Mouse (Mus musculus) urinary bladder, postnatal 10 days (tissue): ENCODE measurements around the gene Smg6.

Experiments used
- DNase-seq: peaks from one replicate; pipeline ENCODE4 v3.0.0; 2022; ENCODE audit warnings: low spot score

The Smg6 gene

GRCm38 (mm10) chr11:75148332-75149035, 222.9 kb downstream of the Smg6 start:
- no peak for DNase-seq

GRCm38 (mm10) chr11:75150346-75150745, 224.7 kb downstream of the Smg6 start:
- no peak for DNase-seq

DNA sequence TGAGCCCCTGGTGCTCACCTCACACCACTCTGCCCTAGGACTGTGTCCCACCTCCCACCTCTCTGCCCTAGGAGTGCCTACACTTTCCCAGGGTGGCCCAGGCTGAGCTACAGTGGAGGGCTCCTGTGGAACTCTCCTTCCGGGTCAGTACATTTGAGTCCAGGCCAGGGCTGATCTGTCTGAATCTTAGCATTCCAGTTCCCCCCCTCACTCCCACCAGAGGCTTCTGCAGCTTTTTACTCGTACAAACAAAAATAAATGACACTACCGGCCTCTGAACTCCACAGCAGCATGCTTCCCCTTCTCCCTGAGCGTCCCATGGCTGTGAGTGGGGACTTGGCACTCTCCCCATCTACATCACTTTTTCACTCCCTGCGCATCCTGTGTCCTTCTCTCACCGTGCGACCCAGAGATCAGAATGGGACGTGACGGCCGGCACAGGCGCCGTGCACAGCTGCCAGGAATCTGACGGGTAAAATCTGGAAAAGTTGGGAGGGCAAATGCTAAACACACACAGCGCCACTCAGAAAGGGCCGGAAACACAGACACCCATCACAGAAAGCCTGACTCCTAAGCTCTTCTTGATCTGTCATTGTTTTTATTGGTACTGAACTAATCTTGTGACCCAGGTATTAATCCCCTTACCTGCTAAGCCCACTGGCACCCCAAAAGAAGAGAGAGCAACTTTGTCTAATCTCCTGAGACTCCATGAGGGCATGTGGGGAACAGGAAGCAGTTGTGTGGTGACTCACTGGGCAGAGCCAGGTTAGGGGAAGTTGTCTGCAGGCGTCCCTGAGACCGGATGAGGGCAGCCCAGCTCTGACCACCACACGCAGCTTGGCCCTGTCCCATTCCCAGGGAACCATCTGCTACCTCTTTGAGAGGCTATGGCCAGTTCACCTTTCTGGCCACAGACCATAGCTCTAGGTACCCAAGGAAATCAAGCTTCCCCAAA, 227.3 kb downstream of the Smg6 start:
- no peak for DNase-seq

GRCm38 (mm10) chr11:75154053-75154585, 228.5 kb downstream of the Smg6 start:
- no peak for DNase-seq

DNA sequence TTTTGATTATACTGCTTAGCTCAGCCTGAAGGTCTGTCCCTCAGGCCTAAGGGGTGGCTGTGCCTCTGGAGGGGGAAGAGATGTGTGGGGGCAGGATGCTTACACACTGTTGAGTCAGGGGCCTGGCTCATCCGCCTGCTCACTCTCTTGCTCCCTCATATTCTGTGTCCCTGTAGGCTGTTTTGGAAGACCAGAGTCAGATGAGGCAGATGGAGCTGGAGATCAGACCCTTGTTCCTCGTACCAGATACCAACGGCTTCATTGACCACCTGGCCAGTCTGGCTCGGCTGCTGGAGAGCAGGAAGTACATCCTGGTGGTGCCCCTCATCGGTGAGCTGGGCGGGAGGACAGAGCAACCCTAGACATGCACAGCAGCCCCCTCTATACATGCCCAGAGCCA, 230.4 kb downstream of the Smg6 start:
- DNase-seq: no peak

- DNase-seq: no peak
These were observed 230.8 kb downstream of the Smg6 start for GRCm38 (mm10) chr11:75156416-75156815.

- DNase-seq: no peak
These were observed 231.4 kb downstream of the Smg6 start for GRCm38 (mm10) chr11:75157037-75157436.

GRCm38 (mm10) chr11:75157901-75158300, 232.3 kb downstream of the Smg6 start:
- DNase-seq: no peak

DNA sequence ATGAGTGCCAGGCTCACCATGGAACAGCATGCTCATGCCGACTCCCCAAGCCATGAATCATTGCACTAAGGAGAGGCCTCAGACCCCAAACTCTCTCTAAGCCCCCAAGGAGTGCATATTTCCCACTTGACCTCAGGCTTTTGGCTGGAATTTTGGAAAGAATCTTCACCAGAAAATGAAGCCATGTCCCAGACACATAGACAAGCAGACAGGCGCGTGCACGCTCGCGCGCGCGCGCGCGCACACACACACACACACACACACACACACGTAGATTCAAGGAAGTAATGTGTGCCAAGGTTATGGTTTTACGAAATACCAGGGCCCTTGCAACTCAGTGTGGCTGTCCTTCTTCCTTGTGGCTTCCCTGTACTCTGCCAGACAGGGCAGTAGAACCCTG, 232.8 kb downstream of the Smg6 start:
- DNase-seq: no peak

- DNase-seq: no peak
These were observed 233.9 kb downstream of the Smg6 start for GRCm38 (mm10) chr11:75159564-75159963.

- DNase-seq: no peak
These were observed 235.3 kb downstream of the Smg6 start for GRCm38 (mm10) chr11:75160954-75161353.

DNA sequence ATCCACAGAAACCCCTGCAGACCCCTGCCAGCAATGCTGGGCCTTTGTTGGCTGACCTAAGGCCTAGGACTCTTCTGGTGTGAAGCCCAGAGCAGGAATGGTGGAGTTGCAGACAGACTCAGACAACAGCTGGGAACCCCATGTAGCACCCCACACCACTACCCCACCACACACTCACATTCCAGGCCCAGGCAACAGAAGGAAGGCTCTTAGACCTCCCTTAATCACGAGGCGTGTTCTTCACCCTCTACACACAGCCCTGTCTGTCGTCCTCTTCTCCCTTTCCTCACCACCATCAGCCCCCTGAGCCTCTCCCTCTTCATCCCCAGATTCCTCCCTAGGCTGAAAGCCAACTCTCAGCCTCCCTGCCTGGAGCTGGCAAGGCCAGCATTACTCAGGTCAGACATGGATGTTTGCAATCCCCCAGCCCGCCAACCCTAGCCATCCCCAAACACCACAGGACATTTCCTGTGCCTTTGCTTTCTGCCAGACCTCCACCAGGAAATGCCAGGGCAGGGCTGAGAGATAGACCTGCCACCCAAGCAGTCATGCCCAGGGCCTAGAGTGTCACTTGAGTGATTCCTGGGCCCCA, 235.9 kb downstream of the Smg6 start:
- DNase-seq: no peak

- no peak for DNase-seq
These were observed 237.0 kb downstream of the Smg6 start for GRCm38 (mm10) chr11:75162591-75163080.

GRCm38 (mm10) chr11:75163379-75163778, 237.8 kb downstream of the Smg6 start:
- DNase-seq: no peak

DNA sequence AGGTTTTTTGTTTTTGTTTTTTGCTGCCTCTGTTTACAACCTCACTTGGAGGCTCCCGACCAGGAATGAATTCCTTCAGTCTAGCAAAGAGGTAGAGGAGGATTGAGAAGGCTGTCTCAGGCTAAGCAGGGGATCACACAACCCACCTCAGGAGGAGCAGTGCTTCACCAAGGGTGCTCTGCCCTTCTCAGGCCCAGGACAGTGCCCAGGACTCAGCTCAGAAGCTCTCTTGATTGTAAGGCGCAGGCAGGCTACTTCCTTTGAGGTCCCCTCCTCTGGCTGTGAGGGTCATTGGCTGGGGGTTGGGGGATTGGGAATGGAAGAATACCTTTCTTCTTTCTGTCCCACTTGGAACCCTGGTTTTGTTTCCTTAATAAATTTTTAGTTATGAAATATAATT, 238.4 kb downstream of the Smg6 start:
- no peak for DNase-seq

DNA sequence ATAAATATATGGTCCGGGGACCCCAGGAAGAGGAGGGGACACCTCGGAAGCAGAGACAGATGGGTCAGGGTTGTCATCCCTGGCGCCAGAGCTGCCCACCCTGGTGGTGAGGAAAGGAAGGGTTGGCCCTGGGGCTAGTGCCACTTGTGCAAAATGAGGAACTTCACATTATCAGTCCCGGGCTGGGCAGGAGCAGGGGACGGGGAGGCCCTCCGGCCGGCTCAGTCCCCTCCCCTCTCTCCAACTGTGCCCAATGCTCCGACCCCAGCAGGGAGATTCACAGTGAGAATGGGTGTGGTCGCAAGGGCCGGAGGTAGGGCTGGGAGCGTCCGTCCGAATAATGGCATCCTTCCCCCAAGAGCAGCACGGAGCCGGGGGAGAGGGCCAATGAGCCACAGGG, 239.1 kb downstream of the Smg6 start:
- DNase-seq: no peak

DNA sequence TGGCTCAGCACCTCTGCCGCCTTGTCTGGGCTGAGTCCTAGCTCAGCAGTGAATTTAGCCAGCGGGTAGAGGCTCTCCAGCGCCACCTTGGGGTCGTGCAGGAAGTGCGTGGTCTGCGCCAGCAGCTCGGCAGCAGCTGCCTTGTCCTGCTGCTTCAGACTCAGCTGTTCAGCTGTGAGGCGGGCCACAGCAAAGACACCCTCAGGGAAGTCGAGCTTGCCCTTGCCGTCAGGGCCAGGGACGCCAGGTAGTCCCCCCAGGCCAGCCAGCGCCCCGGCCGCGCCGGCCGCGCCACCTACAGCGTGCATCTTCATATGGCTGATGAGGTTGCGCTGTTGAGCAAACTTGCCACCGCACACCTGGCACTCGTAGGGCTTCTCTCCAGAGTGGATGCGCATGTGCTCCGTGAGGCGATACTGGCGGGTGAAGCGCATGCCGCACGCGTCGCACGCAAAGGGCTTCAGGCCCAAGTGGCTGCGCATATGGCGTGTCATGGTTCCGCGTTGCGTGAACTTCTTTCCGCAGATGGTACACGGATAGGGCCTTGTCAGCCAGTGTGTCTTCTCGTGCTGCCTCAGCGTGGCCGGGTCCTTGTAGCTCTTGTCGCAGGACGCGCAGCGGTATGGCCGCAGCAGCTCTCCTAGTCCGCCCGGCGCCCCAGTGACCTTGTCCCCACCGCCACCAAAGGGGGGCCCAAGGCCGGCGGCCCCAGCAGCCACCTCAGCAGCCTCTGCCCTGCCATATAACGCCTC, 240.0 kb downstream of the Smg6 start:
- no peak for DNase-seq

DNA sequence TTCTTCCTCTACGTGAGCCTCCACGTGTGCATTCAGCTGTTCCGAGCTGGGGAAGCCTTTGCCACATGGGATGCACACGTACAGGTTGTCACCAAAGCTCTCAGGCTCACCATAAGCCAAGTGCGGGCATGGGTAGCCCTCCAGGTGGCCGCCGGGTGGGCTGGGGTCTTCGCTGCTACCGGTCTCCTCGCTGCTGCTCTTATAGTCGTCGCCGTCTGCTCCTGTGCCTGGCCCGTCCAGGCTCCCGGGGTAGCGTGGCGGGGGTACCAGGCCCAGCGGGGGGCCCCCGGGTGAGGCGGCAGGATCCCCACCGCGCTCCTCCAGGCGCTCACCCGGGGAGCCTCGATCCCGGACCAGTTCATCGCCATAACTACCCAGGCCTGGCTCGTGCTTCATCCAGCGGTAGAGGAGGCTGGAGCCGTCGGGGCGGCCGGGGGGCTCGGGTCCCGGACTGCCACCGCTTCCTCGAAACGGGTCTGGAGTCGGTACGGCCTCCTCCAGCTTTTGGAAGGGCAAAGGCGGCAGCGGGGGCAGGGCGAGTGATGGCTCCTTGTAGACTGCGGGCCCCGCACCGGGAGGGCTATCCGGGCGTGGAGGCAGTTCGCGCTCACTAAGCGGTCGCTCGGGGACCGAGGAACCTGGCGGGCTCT, 240.7 kb downstream of the Smg6 start:
- no peak for DNase-seq

- no peak for DNase-seq
These were observed 241.4 kb downstream of the Smg6 start for GRCm38 (mm10) chr11:75166861-75167642.
